Mouse (Mus musculus): Measurements from ENCODE around the gene Stx3.

Stx3 gene

DNA sequence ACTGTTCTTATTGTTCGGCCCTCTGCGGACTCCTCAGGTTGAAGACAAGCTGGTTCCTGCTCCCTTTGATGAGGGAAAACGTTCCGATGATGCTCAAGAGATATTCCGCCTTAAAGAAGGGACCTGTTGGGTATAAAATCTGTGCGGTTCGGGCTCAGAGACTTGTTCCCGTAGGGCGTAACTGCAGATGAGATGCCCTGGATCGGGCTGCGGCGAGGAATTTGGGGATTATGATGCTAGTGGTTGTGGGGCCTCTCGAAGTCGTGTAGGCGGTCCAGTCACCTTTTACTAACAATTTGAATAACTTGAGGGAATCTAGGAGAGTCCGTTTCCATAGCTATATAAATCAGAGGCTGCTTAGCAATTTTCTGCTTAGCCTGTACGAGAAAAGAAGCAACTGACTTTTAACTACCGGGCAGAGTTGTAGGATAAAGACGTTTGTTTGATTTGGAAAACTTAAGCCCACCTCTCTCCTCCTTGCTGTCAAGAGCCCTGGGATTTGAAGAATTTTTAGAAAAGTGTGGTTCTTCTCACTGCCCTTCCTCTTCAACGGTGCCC, at the start of gene Stx3:
TSS of gene Stx3 (minus strand) at position 261 of the 558 bp plus-strand sequence.
- no peak for DNase-seq (ENCODE audit: low spot score)

DNA sequence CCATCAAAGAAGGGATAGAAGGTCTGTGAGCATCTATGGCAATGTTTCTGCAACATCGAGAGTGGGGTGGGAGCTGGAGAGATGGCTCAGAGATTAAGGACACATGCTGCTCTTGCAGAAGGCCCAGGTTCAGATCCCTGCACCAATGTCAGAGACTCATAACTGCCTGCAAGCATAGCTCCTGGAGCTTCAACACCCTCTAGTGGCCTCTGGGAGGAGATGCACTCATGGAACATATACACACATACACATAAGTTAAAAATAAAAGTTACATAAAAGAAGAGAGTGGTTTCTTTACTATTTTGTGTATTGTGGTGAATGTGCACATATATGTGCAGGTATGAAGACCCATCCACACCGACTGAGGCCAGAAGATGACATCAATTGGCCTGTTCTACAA, 48.6 kb upstream of the Stx3 start:
- no peak for DNase-seq (ENCODE audit: low spot score)

DNA sequence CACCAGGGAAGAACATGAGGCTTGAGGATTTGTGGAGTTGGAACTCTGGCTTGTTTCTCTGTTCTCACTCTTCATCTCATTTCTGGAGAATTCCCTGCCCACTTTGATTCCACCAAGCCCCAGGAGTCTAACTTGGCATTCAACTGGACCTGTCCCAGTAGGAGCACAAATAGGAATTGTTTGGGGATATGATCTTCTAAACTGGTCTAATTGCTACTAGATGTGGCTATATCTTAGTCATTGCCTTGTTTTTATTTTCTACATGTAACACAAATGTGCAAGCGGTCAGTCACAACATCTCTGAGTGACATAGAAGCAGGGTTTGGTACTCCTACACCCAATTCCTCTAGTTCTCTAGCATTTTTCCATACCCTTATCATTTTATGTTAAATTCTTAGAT, 41.8 kb upstream of the Stx3 start, which contains the start of gene Olfr1418:
TSS of gene Olfr1418 (minus strand) at position 101 of the 400 bp plus-strand sequence.
- DNase-seq (ENCODE audit: low spot score), result no peak

DNA sequence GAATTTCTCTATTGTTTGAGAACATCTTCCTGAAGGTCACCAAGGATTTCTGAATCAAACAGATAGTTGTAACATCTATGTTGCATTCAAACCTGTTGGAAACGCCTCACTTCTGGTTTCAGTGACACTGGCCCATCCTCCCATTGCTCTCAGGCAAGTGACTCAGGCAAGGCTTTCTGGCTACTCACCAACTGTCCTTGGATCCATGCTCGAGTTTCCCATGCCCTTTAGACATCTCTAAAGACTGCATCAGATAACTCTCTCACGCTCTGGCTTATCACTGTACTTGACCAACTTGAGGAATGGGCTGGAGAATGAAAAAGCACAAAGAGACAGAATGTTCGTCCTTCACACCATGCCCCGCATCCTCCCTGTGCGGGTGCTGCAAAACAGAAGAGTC, 37.3 kb upstream of the Stx3 start:
- DNase-seq (ENCODE audit: low spot score), result no peak

DNA sequence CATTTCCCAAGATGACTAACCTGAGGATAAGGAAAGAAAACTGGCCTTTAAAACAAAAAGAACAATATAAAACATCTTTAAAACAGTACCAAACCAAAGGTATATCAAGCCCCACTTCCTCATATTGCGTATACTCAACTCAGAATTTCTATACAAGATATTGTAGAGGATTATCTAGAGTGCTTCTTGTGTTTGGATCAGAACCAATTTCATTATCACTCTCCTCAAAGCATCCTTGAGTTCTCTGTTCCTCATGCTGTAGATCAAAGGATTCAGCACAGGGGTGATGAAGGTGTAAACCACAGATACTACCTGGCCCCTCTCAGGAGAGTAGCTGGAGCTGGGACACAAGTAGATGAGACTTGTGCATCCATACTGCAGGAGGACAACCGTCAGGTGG, 35.6 kb upstream of the Stx3 start:
- DNase-seq (ENCODE audit: low spot score), result no peak

- no peak for DNase-seq (ENCODE audit: low spot score)
These were observed 33.4 kb upstream of the Stx3 start for GRCm38 (mm10) chr19:11852652-11853051.

DNA sequence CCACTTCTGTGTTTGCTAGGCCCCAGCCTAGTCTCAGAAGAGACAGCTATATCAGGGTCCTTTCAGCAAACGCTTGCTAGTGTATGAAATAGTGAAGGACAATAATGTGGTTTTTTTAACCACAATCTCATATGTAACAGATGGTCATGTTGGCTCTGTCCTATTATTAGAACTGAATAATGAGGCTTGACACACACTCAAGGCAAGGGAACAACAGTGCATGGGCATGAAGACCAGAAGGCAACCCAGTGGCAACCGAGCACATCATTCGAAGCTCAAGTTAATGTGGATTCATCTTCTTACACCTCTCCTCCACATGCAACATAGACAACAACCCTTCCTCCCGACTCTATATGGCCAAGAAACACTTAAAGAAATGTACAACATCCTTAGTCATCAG, 27.1 kb upstream of the Stx3 start:
- DNase-seq (ENCODE audit: low spot score), result no peak

DNA sequence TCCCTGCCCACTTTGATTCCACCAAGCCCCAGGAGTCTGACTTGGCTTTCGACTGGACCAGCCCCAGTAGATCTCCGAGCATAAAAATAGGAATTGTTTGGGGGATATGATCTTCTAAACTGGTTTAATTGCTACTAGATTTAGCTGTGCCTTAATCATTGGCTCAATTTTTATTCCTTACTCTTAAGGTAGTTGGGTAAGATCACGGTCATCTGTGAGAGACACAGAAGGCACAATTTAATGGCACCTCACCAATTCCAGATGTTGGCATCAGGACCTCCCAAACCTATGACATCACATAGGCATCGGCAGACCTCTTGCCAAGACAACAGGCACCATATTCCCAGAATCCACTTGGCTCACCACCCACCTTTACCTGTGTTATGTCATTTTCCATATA, 19.9 kb upstream of the Stx3 start, which contains the start of gene Olfr1417:
TSS of gene Olfr1417 (minus strand) at position 101 of the 400 bp plus-strand sequence.
- no peak for DNase-seq (ENCODE audit: low spot score)

DNA sequence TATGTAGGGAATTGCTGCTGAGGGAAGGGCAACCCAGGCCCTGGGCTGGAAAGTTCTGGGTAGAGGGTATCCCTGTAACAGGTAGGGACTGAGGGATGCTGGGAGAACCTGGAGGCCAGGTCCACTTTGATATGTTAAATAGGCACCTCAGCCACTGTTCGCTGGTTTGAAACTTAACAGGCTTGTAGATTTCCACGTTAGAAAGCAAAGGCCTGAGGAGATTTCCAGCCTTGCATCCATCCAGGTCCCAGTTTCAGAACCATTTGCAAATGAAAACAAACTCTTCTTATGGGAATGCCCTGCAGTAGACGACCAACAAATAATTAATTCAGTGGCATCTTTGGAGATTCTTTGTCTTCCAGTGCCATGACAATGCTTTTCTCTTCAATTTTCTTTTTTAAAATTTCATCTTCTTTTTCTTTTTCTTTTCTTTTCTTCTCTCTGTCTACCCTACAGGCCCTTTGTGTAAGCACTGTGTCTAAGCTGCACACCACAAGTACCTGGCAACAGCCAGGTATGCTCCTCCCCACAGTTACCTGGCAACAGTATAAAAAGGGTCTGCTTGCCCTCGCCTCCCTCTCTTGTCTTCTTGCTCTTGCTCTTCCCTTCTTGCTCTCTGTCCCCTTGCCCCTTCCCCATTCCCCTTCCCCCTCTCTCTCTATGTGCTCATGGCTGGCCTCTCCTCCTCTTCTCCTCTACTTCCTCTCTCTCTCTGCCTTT, 4.3 kb upstream of the Stx3 start:
- no peak for DNase-seq (ENCODE audit: low spot score)

DNA sequence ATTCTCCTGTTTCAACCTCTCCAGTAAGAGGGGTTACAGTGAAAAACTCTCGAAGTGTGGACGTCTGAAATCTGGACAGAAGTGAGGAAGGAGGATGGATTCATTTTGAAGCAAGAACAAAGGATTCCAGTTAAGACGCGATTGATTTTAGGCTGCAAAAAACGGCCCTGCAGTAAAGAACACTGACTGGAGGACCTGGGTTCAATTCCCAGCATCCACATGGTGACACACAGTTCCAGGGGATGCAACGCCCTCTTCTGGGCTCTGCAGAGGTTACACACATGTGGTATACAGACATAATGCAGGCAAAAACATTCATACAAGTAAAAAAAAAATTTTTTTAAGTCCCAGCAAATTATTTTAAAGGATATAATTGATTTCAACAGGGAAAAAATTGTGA, 1.0 kb upstream of the Stx3 start:
- DNase-seq (ENCODE audit: low spot score), result no peak

- DNase-seq (ENCODE audit: low spot score), result peak; percentile 69
These were observed 597 bp upstream of the Stx3 start for GRCm38 (mm10) chr19:11819800-11820199.

GRCm38 (mm10) chr19:11818199-11819142, 732 bp downstream of the Stx3 start:
- peak; percentile 39 for DNase-seq (ENCODE audit: low spot score)

DNA sequence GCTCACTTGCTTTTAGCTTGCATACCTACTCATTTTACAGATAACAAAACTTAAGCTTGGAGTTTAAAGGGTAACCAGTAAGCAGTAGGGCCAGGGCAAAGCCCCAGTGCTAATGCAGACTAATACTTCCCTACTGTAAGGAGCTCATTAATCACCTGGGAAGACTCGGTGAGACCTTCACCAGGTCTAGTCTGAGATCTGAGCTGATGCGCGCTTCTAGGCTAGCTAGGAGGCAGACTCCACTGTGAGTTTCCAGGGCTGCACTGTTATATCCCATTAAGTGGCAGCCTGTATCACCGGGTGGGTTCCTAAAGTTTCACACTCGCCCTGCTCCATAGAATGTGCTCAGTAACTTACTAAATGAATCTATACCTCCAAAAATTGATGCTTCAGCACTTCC, 1.6 kb downstream of the Stx3 start:
- no peak for DNase-seq (ENCODE audit: low spot score)

GRCm38 (mm10) chr19:11816706-11817105, 2.5 kb downstream of the Stx3 start:
- no peak for DNase-seq (ENCODE audit: low spot score)

DNA sequence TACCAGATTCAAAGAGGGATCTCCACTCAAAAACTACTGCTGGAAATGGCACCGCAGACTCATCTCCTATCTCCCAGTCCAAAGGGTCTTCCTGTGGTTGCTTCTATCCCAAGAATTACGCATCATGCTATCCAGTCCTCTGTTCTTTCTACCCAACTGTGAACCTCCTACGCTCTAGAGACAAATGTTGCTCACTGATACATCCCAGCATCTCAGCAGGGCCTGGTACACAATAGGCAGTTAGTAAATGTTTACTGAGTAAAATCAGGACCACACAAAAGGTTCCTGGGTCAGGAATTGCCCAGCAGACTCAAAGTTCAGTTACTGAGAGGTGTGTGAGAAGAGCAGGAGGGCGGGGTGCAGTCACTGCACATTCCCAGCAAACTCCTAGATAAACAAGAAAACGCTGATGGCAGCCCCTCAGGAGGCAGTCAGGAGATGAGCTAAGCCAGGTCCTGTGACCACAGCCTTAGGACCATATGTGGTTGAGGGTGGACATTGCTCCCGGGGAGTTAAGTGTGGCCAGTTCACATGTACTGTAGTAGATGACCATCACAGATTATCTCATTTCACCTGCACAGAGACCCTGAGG, 4.4 kb downstream of the Stx3 start:
- DNase-seq (ENCODE audit: low spot score), result no peak

- DNase-seq (ENCODE audit: low spot score), result no peak
These were observed 5.6 kb downstream of the Stx3 start for GRCm38 (mm10) chr19:11813649-11814048.

GRCm38 (mm10) chr19:11813136-11813535, 6.1 kb downstream of the Stx3 start:
- DNase-seq (ENCODE audit: low spot score), result no peak

DNA sequence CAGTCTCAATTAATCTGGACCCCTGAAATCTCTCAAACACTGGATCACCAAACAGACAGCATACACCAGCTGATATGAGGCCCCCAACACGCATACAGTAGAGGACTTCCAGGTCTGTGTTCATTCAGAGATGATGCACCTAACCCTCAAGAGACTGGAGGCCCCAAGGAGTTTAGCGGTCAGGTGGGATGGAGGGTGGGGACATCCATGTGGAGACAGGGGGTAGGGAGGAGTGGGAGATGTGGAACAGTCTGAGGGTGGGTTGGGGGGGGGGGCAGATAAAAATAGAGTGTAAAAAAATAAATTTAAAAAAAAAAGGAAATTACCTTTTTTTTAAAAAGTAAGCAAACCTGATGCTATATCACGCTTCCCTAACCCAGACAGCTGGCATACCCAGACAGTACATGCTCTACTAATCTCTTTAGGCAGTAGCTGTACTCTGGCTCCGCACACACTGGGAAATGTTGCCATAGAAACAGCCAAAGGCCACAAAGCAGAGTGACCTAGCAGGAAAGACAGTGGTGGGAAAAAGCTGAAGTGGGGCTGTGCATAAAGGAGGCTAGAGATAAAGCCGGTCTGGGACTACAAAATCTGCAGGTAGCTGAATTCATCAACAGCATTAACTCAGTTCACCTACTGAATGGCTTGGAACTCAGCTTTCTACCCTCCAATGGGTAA, 7.4 kb downstream of the Stx3 start:
- DNase-seq (ENCODE audit: low spot score), result no peak

DNA sequence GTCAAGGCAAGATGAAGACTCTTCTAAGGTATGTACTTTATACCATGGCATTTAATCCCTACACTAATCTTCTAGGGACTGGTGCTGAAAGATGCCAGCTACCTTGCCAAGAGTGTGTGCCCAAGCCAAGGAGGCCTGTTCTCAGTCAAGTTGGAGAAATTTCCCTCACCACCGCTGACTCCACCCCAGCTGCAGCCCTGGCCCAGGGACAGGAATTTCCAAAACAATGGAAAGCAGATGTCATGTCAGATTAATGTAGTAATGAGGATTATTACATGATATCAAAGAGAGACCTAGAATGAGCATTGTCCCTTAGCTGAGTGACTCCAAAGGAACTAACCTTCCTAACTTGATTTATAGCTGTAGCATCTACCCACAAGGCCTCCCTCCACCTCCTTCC, 8.3 kb downstream of the Stx3 start:
- DNase-seq (ENCODE audit: low spot score), result no peak

DNA sequence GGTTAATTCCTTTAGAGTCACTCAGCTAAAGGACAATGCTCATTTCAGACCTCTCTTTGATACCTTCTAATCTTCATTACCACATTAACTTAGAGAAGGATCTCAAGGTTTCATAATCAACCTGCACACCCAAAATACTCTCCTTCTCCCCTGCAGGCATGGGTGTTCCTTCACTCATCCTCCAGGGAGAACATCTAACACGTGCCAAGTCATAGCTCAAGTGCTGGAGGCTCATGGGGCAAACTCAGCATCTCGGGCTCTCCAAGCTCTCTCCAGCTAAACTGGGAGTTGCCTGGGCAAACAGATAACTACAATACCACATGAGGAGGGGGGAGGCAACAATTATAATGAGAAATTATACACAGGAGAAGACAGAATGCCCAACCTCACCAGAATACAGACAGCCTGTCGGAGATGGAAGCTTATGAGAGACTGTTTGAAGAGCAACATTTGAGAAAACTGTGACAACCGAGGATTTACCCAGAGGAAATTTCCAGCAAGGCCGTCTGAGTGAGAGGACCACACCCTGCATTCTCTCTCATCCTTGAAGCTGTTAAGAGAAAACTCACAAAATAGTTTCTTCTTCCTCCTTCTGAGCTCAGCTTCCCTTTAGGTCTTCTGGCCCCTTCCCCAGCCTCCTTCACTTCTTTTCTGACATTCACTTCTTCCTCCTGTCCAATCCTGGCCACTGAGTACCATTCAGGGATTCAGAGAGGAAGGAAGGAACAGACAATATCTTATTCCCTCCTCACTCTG, 9.0 kb downstream of the Stx3 start:
- DNase-seq (ENCODE audit: low spot score), result no peak

DNA sequence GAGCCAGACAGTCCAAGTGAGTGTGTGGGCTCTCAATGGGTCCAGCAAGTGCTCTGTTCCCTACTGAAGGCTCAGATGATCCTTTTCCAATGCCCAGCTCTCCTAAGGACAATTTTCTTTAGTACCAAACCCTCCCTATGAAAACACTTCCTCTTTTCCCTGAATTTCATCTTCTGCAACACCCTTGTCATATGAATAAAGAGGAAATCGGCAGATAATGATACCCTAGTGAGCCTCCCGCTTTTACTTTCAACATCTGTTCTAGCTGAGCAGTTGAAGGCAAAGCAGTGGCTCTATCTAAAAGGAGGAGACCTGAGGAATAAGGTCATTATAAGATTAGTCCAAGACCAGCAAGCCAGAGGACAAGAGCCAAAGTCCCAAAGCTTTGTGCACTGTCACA, 10.8 kb downstream of the Stx3 start:
- DNase-seq (ENCODE audit: low spot score), result no peak

Data from layer of hippocampus, adult 11-12 months (tissue).